Mouse (Mus musculus): ENCODE measurements around the gene Aif1. TPM values are rescaled to one million over a fixed set of nuclear protein-coding genes. Genes with fewer than 3 reads are reported as not detected.

Gene Aif1
- total RNA-seq, 2 experiments from 2014 or later = 6.1 to 11.2 TPM

GRCm38 (mm10) chr17:35121871-35122303 lies 54.0 kb downstream of the Aif1 start, which contains the start of gene Csnk2b:
Gene Csnk2b, minus strand, starts transcription at chr17:35122053.
- no peak for DNase-seq (ENCODE audit: low spot score in 2 of 2)

GRCm38 (mm10) chr17:35121143-35121799 lies 54.6 kb downstream of the Aif1 start, which contains the start of gene Gpank1:
Gene Gpank1, plus strand, starts transcription at chr17:35121455.
- peak; percentile 92 to 94 for DNase-seq (ENCODE audit: low spot score in 2 of 2)

Small RNA genes lying within 50 kb of the gene (microRNA-seq; reads per million reads assigned to microRNA genes)
- gene Mir6973a (ENCODE audit: borderline number of aligned reads in 2 of 2) (0 reads per million in 2 experiments), gene Mir6974 (ENCODE audit: borderline number of aligned reads in 2 of 2) (0 reads per million in 2 experiments)

Other genes starting within 250 kb of the Aif1 start
- gene Neu1, start 244.8 kb downstream of the Aif1 start, total RNA-seq (2021) = 10 to 100 TPM; 22.5 to 24.3 TPM
- gene Hspa1b, start 216.8 kb downstream of the Aif1 start, total RNA-seq (2021) = 100 to 1,000 TPM; 635 to 643 TPM
- gene Gm20481, start 206.2 kb downstream of the Aif1 start, total RNA-seq (2021) = under 1 TPM in 1 of 2 experiments, not detected in 1; 0.60 TPM
- gene Hspa1a, start 203.9 kb downstream of the Aif1 start, total RNA-seq (2021) = 100 to 1,000 TPM; 195 to 256 TPM
- under 1 TPM; 0.30 to 0.58 TPM for gene Hspa1l, start 203.4 kb downstream of the Aif1 start, total RNA-seq (2021)
- gene Lsm2, start 194.2 kb downstream of the Aif1 start, total RNA-seq (2021) = 10 to 100 TPM; 31.9 to 34.5 TPM
- 10 to 100 TPM; 49.8 to 64.8 TPM for gene Vars, start 175.1 kb downstream of the Aif1 start, total RNA-seq (2021)
- gene Vwa7, start 159.5 kb downstream of the Aif1 start, total RNA-seq (2021) = under 1 TPM; 0.50 to 0.61 TPM
- gene Sapcd1, start 148.1 kb downstream of the Aif1 start, total RNA-seq (2021) = under 1 TPM in 1 of 2 experiments, not detected in 1; 0.51 TPM
- 1 to 10 TPM; 1.1 to 1.3 TPM for gene Msh5, start 129.3 kb downstream of the Aif1 start, total RNA-seq (2021)
- 10 to 100 TPM; 71.9 to 92.9 TPM for gene Clic1, start 126.1 kb downstream of the Aif1 start, total RNA-seq (2021)
- gene Ddah2, start 117.0 kb downstream of the Aif1 start, total RNA-seq (2021) = 10 to 100 TPM in 1 of 2 experiments, 1 to 10 TPM in 1; 9.1 to 17.0 TPM
- gene Ly6g6c, start 110.7 kb downstream of the Aif1 start, total RNA-seq (2021) = not detected
- under 1 TPM; 0.13 to 0.22 TPM for gene Mpig6b, start 109.9 kb downstream of the Aif1 start, total RNA-seq (2021)
- gene Ly6g6e, start 99.2 kb downstream of the Aif1 start, total RNA-seq (2021) = not detected
- not detected for gene Ly6g6d, start 98.0 kb downstream of the Aif1 start, total RNA-seq (2021)
- not detected for gene Ly6g6f, start 90.5 kb downstream of the Aif1 start, total RNA-seq (2021)
- gene Abhd16a, start 86.8 kb downstream of the Aif1 start, total RNA-seq (2021) = 10 to 100 TPM; 75.0 to 88.2 TPM
- gene Ly6g5c, start 67.8 kb downstream of the Aif1 start, total RNA-seq (2021) = not detected
- under 1 TPM; 0.33 to 0.67 TPM for gene Ly6g5b, start 60.6 kb downstream of the Aif1 start, total RNA-seq (2021)
- 10 to 100 TPM; 14.8 to 16.2 TPM for gene Gpank1, start 54.6 kb downstream of the Aif1 start, total RNA-seq (2021)
- 100 to 1,000 TPM; 192 to 217 TPM for gene Csnk2b, start 54.0 kb downstream of the Aif1 start, total RNA-seq (2021)
- 10 to 100 TPM; 28.8 to 34.6 TPM for gene D17H6S53E, start 49.7 kb downstream of the Aif1 start, total RNA-seq (2021)
- not detected for gene Apom, start 44.0 kb downstream of the Aif1 start, total RNA-seq (2021)
- 100 to 1,000 TPM; 307 to 394 TPM for gene Bag6, start 40.9 kb downstream of the Aif1 start, total RNA-seq (2021)
- 100 to 1,000 TPM; 214 to 251 TPM for gene Prrc2a, start 11.2 kb downstream of the Aif1 start, total RNA-seq (2021)
- 1 to 10 TPM; 3.5 to 4.1 TPM for gene Lst1, start 12.4 kb upstream of the Aif1 start, total RNA-seq (2021)
- 1 to 10 TPM; 2.0 to 6.5 TPM for gene Ltb, start 18.4 kb upstream of the Aif1 start, total RNA-seq (2021)
- under 1 TPM; 0.36 to 0.83 TPM for gene Tnf, start 25.9 kb upstream of the Aif1 start, total RNA-seq (2021)
- gene Lta, start 29.3 kb upstream of the Aif1 start, total RNA-seq (2021) = not detected
- not detected for gene Gm16181, start 44.8 kb upstream of the Aif1 start, total RNA-seq (2021)
- 1 to 10 TPM; 4.7 to 5.3 TPM for gene Atp6v1g2, start 57.6 kb upstream of the Aif1 start, total RNA-seq (2021)
- gene Nfkbil1, start 59.7 kb upstream of the Aif1 start, total RNA-seq (2021) = 10 to 100 TPM; 12.4 to 15.3 TPM
- gene Ddx39b, start 65.7 kb upstream of the Aif1 start, total RNA-seq (2021) = 100 to 1,000 TPM; 195 to 213 TPM
- gene H2-D1, start 86.7 kb upstream of the Aif1 start, total RNA-seq (2021) = 100 to 1,000 TPM; 219 to 653 TPM
- 10 to 100 TPM in 1 of 2 experiments, 1 to 10 TPM in 1; 3.7 to 11.4 TPM for gene H2-Q1, start 144.3 kb upstream of the Aif1 start, total RNA-seq (2021)
- 1 to 10 TPM; 2.3 to 5.4 TPM for gene H2-Q2, start 166.2 kb upstream of the Aif1 start, total RNA-seq (2021)
- gene H2-Q4, start 203.5 kb upstream of the Aif1 start, total RNA-seq (2021) = 10 to 100 TPM; 28.3 to 79.1 TPM
- gene H2-Q6, start 248.8 kb upstream of the Aif1 start, total RNA-seq (2021) = 10 to 100 TPM in 1 of 2 experiments, 1 to 10 TPM in 1; 5.0 to 33.9 TPM